Mouse (Mus musculus) thymus, postnatal 36 days (tissue): ENCODE data around the gene Clasrp.

Source experiments
- DNase-seq, 2 experiments: peaks; one replicate each; pipeline ENCODE4 v3.0.0; 2022; ENCODE audit warnings: mixed read lengths in 2 of 2

The Clasrp gene

DNA sequence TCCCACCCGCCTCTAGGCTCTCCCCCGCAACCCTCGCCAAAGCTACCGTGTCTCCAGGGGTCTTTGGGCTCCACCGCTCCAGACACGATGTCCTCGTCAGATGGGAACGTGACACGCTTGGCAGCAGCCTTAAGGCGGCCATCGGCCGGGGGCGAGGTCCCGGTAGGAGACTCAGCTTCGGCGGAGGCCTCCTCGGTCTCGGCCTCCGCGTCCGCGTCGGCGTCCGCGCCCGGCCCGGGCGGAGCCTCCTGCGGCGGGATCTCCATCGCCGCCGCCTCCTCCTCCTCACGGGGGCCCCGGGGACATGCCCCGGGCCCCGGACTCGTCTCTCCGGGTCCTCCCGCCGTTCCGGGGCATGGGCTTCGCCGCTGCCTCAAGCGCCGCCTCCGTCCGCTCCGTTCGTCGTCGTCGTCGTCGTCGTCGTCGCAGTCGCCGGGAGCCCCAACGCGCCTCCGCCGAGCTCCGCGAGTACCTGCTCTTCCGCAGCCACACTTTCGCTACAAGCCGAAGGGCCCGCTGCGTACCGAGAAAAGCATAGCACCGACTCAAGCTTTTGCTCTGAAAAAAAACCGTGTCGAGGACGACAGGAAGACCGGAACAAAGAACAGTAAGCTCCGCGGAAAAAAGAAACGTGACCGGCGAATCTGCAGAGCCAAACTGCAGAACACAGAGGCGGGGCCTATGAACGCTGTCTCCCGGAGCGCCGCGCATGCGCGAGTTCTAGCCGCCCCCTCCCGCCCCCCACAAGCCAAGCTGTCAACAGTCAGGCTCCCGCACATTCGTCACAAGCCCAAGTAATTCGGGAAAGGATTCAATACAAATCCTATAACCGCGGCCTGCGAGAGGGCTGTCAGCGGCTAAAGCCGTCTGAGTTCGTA is 42.3 kb downstream of the Clasrp start:
- peak; percentile 87 to 89 for DNase-seq

DNA sequence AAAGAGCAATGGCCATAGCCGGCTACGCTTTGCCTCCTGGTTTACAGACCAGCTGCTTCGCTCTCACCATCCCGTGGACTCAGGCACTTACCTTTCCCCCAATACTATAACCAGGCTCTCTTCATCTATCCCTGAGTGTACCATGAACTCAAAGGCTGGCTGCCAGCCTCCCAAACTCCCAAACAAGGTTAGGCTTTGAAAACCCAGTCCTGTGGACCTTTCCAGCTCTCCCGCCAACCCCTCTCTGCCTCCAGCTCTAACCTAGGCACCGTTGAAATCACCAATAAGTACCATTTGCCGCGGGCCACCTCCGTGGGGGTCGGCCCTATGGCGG is 42.9 kb downstream of the Clasrp start:
- no peak for DNase-seq

DNA sequence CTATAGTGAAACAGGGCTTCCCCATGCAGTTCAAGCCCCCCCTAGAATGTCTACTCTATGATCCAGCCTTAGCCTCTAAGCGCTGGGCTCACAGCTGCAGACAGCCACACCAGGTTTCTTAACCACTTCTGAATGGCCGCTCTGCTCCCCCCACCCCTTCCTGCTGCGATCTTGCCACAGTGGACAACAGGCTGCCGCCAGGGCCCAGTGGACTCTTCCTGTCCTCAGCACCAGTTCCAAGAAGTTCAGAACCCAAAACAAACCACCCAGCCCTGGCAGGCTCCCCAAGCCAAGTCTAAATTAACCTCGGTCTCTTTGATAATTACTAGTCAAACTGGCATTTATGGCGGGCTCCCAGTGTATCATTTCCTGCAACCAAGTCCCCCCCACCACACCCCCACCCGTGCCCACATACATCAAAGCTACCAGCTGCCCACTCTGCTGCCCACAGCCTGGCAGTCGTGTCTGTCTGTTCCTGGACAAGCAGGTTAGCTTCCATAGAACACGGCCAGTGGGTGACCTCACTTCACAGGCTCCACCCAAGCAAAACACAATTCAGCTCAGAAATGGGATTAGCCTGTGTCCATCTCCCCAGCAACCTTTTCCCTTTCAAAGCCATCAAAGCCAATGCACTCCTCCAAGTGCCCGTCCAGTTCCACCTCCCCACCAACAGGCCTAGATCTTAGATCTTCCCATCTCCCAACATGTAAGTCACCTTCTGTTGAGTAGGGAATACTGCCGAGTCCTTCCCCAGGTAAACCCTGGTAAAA is 43.6 kb downstream of the Clasrp start:
- DNase-seq: no peak

DNA sequence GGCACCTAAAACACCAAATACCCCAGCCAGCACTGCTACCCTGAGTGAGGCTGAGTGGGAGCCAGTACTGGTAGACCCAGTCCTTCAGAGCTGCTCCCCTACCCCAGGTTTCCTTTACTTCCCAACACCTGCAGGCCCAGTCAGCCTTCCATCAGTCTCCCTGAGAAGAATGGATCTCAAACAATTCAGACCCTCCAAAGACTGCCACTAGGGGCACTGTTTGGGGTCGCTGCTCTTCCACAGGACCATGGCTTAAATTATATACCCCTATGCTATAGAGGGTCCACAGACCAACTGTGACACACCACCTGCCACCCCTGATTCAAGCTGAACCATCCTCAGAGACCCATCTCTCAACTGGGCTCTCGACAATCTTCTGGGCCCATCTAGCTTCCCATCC is 45.3 kb downstream of the Clasrp start:
- peak in 1 of 2 experiments; percentile 21 for DNase-seq

DNA sequence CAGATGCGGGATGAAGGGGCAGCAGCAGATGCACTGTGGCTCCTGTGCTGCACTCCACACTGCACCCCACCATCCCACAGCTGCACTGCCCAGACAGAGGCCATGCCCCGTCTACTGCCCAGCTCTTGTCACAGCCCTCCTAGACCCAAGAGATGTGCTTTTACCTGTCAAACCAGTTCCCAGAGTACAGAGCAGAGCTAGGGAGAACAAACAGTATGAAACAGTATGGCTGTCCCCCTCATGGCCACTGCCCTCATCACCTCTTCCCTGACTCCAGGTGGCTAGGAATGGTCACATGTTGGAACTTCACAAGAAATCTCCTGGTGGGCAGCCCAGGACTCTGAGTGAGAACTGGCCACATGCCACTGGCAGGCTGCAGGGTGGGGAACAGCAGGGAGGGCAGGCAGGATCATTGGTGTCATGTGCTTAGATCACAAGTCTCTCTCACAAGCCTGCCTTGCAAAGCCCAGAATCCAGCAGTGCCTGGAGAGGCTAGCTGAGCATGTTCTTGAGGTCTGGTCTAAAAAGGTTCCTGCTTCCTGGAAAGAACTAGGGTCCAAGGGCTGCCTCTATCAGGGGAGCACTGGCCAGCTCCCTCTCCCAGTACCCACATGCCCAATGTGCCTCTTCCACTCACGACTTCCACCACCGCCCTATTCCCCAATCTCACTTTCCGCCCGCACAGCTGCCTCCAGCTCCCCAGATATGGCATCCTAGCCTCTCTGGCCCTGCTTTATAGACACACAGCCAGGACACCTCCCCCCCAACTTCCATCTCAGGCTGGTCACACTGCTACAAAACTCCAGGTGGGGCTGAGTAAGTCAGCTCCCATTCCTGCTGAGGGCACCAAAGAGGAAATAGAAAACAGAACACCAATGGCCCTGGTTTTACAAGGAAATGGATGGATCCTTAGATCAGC is 46.0 kb downstream of the Clasrp start:
- no peak for DNase-seq

DNA sequence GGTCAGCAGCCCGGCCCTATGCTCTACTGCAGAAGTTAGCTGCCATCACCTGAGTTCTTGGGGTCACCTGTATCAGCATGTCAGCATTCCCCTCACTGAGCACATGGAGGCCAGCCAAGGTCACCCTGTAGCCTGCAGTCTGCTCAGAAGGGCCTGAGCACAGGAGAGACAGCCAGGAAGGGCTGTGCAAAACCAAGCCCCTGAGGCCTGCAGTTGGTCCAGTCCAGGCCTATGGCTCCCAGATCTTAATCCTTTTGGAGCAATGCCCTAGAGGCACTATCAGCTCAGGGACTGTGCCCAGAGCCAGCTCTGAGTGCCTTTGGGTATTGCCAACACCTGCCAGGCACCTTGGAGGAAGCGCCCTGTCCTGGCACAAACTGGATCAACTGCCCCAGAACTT is 47.2 kb downstream of the Clasrp start:
- no peak for DNase-seq

DNA sequence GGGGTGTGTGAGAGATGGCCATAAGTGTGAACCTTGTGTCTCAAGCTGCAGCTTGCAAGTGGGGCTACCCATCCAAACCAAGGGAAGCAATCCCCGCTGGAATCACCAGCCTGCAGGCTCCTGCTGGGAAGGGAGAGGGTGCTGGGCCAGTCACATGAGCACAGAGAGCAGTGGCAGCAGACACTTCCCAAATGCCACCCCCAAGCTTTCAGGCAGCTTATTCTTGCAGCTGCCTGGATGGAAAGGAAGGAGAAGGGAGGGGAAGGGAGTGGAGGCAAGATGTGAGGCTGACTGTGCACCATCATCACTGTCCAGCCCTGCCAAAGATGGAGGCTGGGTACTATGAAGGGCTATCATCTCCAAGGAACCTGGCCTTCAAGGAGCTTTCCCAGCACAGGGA is 50.1 kb downstream of the Clasrp start:
- no peak for DNase-seq

DNA sequence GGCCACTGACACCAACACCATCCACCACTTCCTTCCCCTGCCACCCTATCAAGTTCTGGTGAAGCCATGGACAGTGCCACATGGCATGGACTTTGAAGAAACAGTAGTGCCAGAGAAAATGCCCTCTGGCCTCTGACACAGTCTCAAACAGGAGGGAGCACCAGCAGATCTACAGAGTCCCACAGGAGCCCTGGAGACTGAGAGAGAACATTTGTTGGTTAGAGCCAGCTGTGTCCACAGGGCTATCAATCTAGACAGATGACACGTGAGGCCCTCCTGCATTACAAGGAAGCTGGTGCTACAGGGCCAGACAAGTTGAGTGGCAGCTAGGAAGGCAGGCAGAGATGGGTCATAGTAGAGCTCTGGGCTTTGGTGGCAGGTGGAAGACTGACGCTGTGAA is 51.8 kb downstream of the Clasrp start:
- DNase-seq: no peak

DNA sequence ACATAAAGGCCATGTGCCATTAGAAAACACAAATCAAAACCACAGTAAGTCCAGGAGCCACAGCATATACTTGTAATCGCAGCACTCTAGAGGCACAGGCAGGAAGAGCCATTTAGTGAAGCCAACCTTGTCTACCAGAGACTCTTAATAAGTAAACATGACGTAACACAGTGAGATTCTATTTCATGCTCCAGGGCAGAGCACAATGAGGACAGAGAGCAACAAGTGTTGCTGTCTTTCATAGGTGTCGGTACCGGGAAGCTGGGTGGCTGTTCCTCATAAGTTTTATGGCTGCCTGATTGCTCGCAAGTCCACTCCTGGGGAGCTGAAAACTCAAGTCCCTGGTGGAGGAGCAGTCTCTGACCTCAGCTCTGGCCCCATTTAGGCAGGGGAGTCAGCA is 52.7 kb downstream of the Clasrp start:
- no peak for DNase-seq

DNA sequence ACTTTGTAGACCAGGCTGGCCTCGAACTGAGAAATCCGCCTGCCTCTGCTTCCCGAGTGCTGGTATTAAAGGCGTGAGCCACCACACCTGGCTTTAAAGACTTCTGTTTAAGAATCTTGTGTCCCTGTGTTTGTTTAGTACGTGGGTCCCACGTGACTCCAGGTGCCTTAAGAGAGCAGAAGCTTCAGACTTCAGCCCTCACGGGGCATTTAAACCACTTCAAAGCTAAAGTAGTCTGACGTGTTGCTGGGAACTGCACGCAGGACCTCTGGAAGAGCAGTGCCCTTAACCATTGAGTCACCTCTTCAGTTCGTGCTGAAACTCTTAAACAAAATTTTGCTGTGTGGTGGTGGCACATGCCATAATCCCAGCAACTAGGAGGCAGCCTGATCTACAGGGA is 54.9 kb downstream of the Clasrp start:
- no peak for DNase-seq

DNA sequence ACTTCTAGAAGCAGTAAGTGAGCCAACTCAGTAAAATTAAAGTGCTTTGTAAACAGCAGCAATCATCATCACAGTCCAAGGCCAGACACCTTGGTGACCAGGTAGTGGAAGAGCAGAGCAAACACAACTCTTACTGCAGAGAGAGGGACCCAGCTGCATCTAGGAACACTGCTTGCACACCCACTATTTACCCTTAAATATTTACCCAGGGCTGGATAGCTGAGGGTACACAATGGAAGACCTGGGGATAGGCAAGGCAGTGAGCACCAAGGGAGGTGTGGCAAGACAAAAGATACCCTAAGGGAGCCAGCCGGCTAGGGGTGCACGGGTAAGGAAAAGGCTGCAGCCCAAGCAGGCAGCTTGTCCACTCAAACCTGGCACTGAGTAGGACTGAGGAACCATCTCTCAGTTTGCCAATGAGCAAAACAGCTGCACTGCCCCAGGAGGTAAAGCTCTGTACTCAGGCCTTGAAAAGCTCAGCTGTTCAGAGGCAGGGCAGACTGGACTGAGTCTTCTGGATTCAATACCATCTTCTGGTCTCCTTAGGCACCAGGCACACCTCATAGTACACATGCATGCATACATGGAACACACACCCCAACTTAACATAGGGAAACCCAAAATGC is 56.8 kb downstream of the Clasrp start:
- no peak for DNase-seq

DNA sequence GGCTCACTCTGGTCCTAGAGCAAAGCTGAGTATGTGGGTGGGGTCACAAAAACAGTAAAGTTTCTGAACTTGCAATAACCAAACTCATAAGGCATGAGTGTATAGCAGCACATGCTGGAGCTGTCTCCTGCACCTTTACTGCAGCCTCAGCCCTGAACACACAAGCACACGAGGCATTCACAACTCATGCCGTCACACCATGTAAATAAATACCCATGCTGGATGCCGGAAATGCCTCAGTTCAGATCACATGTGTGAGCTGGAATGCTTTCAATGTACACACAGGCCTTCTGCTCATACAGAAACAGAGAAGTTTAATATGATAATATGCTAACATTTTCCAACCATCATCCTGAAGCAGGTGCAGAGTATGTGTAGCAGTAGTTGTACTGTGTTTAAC is 58.3 kb downstream of the Clasrp start:
- DNase-seq: no peak

DNA sequence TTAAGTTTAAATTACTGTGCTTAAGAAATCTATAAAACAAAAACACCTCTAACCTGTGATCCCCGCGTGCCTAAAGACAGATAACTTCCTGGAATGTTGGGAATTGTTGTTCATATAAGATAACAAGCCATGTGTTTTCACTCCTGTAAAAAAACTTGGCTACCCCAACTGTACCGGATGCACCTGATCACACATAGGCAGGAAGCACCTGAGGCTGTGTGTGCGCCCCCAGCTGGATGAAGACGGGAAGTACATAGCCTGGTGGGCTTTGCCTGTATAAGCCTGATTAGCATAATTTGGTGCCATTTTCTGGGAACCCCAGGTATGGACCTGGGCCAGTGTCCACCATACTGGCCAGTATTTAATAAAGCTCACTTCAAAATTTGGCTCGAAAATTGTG is 60.7 kb downstream of the Clasrp start:
- DNase-seq: peak; percentile 54 to 70

DNA sequence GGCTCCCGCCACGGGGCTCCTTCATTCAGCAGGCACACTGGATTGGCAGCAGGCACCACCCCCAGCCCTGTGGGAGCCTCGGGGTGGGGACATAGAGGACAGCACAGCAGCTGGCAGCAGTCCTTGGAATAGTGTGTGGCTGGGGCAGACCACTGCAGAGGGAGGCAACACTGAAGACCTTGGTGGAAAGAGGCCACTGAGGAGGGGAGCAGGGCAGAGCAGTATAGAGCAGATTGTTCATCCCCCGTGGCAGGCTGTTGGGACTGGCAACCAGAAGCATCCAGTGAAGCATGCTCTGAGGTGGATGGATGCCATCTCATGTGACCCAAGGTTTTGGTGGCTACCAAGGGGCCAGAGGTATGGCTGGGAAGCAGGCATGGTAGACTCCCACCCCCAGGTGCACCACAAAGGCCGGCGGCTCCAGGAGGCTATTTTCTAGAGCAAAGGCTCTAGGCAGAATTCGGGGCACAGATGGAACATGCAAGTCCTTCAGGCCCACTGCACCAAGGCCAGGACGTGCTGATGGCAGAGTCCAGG is 62.1 kb downstream of the Clasrp start:
- DNase-seq: no peak

DNA sequence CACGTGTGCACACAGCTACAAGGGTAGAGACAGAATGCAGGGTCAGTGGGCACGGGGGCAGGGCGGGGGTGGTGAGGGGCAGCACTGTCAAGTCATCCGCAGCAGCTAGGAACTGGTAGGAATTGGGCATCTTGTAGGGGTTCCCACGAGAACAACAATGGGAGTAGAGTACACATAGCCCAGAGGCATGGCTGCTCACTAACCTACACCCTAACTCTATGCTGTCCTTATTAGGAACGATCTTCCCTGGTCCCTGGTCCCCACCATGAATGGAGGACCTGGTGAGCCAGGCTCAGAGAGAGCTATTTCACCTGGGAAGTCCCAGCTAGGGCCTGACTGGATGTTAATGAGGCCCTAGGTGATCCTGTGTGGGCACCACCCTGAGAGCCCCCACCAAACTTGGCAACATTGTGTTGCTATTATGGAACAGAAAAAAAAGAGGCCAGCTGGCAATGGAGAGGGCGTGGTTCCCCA is 62.6 kb downstream of the Clasrp start:
- no peak for DNase-seq

DNA sequence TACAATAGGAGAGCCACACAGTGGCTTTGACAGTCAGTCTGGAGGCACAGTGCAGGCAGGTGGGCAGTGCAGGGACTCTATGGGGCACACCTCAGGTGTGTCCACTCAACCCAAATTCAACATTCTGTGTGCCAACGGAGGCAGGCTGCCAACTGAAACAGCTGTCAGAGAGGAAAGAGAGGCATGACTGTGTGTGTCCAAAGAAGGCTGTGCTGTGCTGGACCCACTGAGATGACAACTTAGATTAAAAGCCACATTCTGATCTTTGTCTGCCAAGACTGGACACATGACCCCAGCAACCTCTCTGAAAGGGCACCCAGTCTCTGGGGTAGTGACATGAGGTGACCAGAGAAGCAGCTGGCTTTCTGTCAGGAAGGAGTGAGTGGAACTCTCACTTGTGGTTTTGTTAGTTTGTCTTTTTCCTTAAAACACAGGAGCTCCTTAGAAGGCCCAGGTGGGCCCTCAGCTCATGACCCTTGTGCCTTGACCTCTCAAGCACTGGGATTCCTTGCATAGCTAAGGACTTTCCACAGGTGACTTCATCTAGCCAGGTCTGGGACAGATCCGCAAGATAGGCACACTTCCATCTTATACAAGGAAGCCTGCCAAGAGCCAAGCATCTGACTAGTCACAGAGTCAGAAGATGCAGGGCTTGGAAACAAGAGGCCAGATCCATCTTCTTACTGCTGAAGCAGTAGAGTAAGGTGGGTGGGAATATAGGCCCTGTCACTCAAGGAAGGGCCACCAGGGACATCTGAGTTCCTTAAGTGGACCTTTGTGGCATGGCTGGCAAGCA is 63.3 kb downstream of the Clasrp start:
- no peak for DNase-seq

DNA sequence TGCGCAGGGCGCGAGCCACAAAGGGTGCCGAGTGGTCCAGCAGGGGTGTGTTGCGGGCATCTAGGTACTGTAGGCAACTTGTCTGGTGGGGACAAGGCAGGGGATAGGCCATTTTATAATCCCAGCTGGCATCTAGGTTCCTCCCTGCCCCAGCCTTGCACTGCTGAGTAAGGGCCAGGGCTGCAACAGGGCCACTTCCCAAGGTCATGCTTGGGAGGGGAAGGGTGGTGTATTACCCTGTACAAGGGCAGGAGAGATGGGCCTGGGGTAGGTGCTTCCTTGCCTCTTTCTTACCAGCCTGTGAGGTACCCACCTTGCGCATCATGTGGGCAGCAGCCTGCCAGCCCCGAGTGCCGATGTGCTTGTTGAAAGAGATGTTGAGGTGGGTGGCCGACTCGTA is 69.6 kb downstream of the Clasrp start:
- no peak for DNase-seq

DNA sequence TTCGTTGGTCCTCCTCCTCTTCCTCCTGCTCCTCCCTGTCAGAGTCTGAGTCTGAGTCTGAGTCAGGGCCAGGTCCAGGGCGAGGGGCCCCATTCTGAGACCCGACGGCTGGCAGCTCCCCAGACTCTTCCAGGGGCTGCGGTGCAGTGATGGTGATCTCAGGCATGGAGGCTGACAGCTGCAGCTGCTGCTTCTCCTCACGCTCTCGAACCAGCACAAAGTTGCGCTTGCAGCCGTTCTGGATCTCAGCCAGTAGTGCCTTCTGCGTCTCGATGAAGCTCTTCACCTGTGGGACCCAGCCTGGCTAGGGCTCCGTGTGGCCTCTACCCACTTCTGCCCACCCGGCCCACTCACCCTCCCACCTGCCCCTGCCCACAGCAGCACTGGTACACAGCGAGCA is 72.0 kb downstream of the Clasrp start:
- DNase-seq: no peak

DNA sequence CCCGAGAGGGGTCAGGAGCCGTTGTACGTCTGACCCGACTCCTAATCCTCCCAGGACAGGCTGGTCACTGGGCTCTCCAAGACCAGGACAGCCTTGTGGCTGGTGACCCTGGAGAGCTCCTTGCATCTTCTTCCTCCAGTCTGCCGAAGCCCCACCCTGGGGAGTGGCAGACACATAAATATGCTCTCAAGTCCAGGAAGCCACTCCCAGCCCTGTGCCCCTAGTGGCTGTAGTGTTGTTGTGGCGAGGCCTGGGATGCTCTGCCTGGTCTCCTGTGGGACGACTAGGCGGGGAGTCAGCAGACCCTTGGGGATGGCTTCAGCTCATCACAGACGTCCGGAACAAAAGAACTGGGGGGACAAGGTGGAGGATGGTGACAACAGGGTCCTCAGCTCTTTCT is 73.2 kb downstream of the Clasrp start:
- no peak for DNase-seq
